Mouse (Mus musculus) liver, adult 2 months (tissue): ENCODE data around the gene Cdiptos.

ENCODE experiments used
- CTCF ChIP-seq: fragments of 200-500 bp; IDR thresholded peaks from 2 replicates; pipeline ENCODE4 v1.5.1; 2011; ENCODE audit warnings: low read depth, low read length, control low read depth
- POLR2A ChIP-seq: fragments of 200-500 bp; IDR thresholded peaks from 2 replicates; pipeline ENCODE4 v1.6.1; 2011; ENCODE audit warnings: low read length, control low read depth; ENCODE audit not compliant: insufficient read depth; ENCODE audit errors: extremely low read depth

- TF ChIP-seq POLR2A (no peak), CTCF (peak; percentile 77)
Measured at GRCm38 (mm10) chr7:126986319-126986718, 10.4 kb upstream of the Cdiptos start.
